Mouse (Mus musculus) bone marrow, adult 2 months (tissue): ENCODE results near the gene Spopl.

Experiments
- CTCF ChIP-seq: fragments of 200-500 bp; IDR thresholded peaks from 2 replicates; pipeline ENCODE4 v1.5.1; 2011; ENCODE audit warnings: low read length, control low read depth; ENCODE audit not compliant: control insufficient read depth, insufficient read depth
- POLR2A ChIP-seq: fragments of 200-500 bp; IDR thresholded peaks from 2 replicates; pipeline ENCODE4 v1.6.1; 2011; ENCODE audit warnings: low read depth, mild to moderate bottlenecking, control low read depth, low read length, borderline replicate concordance; ENCODE audit not compliant: control insufficient read depth

GRCm38 (mm10) chr2:23620128-23620527, 48.2 kb upstream of the Spopl start:
- TF ChIP-seq CTCF (no peak), POLR2A (no peak)
